Mouse (Mus musculus) midbrain, postnatal 0 days (tissue): ENCODE data around the gene Cnn2. TPM values are rescaled to one million over a fixed set of nuclear protein-coding genes. Genes with fewer than 3 reads are reported as not detected.

Source experiments
- ATAC-seq: fragments of 200-750 bp; cut with Nextera tagmentation; 2 replicates; pipeline ENCODE4 v1.8.0; 2017; ENCODE audit warnings: moderate number of reproducible peaks, mild to moderate bottlenecking, moderate TSS enrichment, moderate library complexity; ENCODE audit not compliant: low FRiP score
- DNase-seq: peaks from one replicate; pipeline ENCODE4 v3.0.0-alpha.2; 2015; ENCODE audit warnings: low spot score
- H3K27ac ChIP-seq: fragments of 300-500 bp; sonication (generic); 2 replicates; pipeline ENCODE4 v1.5.1; 2014; ENCODE audit warnings: low read depth, mild to moderate bottlenecking, low read length, mixed read lengths
- H3K27me3 ChIP-seq: fragments of 300-500 bp; sonication (generic); 2 replicates; pipeline ENCODE4 v1.6.1; 2014; ENCODE audit warnings: low read length, control low read depth, mixed read lengths; ENCODE audit not compliant: insufficient read depth
- H3K36me3 ChIP-seq: fragments of 300-500 bp; sonication (generic); 2 replicates; pipeline ENCODE4 v1.6.1; 2014; ENCODE audit warnings: low read length, control low read depth, mixed read lengths; ENCODE audit not compliant: insufficient read depth
- H3K4me1 ChIP-seq: fragments of 300-500 bp; sonication (generic); 2 replicates; pipeline ENCODE4 v1.6.1; 2014; ENCODE audit warnings: mild to moderate bottlenecking, control low read depth, antibody characterized with exemption, low read length, mixed read lengths; ENCODE audit not compliant: insufficient read depth
- H3K4me2 ChIP-seq: fragments of 300-500 bp; sonication (generic); 2 replicates; pipeline ENCODE4 v1.6.1; 2014; ENCODE audit warnings: low read depth, mild to moderate bottlenecking, low read length, mixed read lengths; ENCODE audit not compliant: poor library complexity, severe bottlenecking
- H3K4me3 ChIP-seq: fragments of 300-500 bp; sonication (generic); 2 replicates; pipeline ENCODE4 v1.5.1; 2014; ENCODE audit warnings: low read depth, mild to moderate bottlenecking, low read length, moderate library complexity
- H3K9ac ChIP-seq: fragments of 300-500 bp; sonication (generic); replicated peaks from 2 replicates; pipeline ENCODE4 v1.6.1; 2014; ENCODE audit warnings: mild to moderate bottlenecking, low read length, moderate library complexity, mixed read lengths; ENCODE audit not compliant: poor library complexity, severe bottlenecking
- H3K9me3 ChIP-seq: fragments of 300-500 bp; sonication (generic); 2 replicates; pipeline ENCODE4 v1.6.1; 2016; ENCODE audit warnings: low read length, control low read depth
- CTCF ChIP-seq: IDR thresholded peaks from 2 replicates; pipeline ENCODE4 v1.5.1; 2016; ENCODE audit warnings: antibody characterized with exemption, mild to moderate bottlenecking
- WGBS: fragments of 180-500 bp; shearing (Covaris S2); extraction: QIAGEN DNeasy Blood & Tissue Kit; methylation state at CpG from one replicate; pipeline ENCODE4 v1.1.7; 2014; 5-methylcytosine and 5-hydroxymethylcytosine counted together
- polyA plus RNA-seq: library from polyadenylated mRNA; unstranded; fragments of >200 nt; fragmentation: Nextera tagmentation; extraction: Ambion mirVana; gene quantifications from 2 replicates; pipeline ENCODE4 v1.2.1, GENCODE M21; 2015
- total RNA-seq: library from RNA; depleted of rRNA; stranded (reverse); fragments of >200 nt; gene quantifications from 2 replicates; pipeline ENCODE4 v1.2.3, GENCODE M21; 2014

The Cnn2 gene
- total and polyA plus RNA-seq, 2 experiments from 2014 or later = 12.6 to 19.5 TPM

DNA sequence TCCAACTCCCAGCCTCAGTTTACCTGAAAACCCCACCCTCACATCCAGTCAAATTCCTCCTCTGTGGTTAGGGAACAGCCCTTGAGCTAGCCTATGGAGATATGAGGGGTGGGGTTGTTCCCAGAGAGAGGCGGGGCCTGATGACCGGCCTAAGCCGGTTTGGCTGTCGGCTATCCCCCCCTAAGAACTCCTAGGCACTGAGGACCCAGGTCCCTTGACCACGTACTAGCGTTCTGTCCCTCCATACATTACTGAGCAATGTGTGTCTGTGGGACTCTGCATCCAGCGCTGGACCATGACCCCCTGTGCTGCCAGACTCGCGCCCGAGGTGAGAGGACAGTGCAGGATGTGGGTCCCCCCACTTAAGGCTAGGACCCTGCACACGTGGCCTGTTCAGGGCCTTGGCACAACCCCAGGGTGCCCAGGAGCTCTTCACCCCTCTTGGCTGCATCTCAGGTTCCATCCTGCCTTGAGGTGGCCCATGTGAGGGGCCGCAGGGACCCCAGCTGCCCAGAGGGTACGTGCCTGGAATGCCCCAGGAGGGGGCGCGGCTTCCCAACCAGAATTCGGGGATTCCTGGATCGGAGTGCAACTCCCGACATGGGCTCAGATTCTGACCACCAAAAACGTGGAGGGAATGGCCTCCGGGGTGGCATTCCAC, 31.2 kb downstream of the Cnn2 start:
- Histone ChIP-seq H3K27me3 (peaks cover 10% of the 10 kb centered on the region), H3K27ac (no peak overlapping the region), H3K9me3 (no peaks in the 10 kb centered on the region), H3K9ac (no peak overlapping the region), H3K36me3 (no peaks in the 10 kb centered on the region), H3K4me2 (no peak overlapping the region), H3K4me1 (no peaks in the 10 kb centered on the region), H3K4me3 (no peak overlapping the region)
- TF ChIP-seq CTCF = no peak
- DNase-seq (no peak), ATAC-seq (no peak)
- 9% methylated on average over 20 of the region's 20 CpGs for WGBS

DNA sequence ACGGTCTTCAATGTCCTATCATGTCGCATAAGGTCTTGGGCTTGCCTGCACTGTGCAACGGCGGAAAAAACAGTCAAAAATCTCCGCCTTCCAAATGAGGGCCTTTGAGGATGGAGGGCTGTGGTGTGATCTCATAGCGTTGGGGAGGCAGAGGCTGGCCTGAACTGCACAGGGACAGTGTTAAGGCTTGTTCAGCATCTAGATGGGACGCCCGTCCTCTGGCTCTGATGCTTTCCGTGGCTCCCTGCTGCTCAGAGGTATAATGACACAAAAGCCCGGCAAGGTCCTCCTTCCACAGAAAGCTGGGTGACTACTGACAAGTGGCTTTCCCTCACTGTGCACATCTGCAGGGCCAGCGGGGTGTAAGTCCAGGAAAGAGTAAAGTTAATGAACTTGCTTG, 31.8 kb downstream of the Cnn2 start:
- no peaks in the 10 kb centered on the region for H3K36me3 ChIP-seq
- H3K4me1 ChIP-seq = no peaks in the 10 kb centered on the region
- WGBS = 29% methylated on average over 11 of the region's 11 CpGs
- no peak for ATAC-seq
- no peak overlapping the region for H3K27ac ChIP-seq
- peaks cover 6% of the 10 kb centered on the region for H3K27me3 ChIP-seq
- no peak overlapping the region for H3K9ac ChIP-seq
- no peak overlapping the region for H3K4me3 ChIP-seq
- no peak for TF ChIP-seq CTCF
- no peak for DNase-seq
- H3K4me2 ChIP-seq = no peak overlapping the region
- no peaks in the 10 kb centered on the region for H3K9me3 ChIP-seq

DNA sequence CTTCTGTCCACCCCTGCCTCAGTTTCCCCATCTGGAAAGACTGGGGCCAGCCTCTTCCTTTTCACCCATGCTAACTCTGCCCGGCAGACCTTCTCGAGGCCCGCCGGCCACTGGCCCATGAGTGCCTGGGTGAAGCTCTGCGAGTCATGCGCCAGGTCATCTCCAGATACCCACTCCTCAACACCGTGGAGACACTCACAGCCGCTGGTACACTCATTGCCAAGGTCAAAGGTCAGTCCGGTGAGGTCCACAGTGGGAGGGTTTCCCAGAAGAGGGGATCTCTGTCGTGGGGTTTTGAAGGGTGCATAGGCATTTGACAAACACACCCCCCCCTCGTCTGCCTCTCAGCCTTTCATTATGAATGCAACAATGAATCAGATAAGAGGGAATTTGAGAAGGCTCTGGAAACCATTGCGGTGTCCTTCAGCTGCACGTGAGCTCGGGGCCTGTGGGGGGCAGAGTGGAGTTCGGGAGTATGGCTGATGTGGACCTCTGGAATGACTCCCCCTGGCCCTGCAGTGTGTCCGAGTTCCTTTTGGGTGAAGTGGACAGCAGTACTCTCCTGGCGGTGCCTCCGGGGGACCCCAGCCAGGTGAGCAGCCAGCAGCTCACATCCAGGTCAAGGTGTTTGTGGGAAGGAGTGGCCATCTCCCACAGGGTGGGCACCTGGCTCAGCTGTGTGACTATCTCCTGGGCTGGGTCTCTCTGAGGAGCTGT, 32.4 kb downstream of the Cnn2 start:
- Histone ChIP-seq H3K9ac (no peak overlapping the region), H3K36me3 (no peaks in the 10 kb centered on the region), H3K4me3 (no peak overlapping the region), H3K4me2 (no peak overlapping the region), H3K9me3 (no peaks in the 10 kb centered on the region), H3K27me3 (peaks cover 6% of the 10 kb centered on the region), H3K27ac (no peak overlapping the region), H3K4me1 (no peaks in the 10 kb centered on the region)
- ATAC-seq (no peak), DNase-seq (no peak)
- TF ChIP-seq CTCF = no peak
- 83% methylated on average over 18 of the region's 18 CpGs for WGBS

- no peak for DNase-seq
- no peak overlapping the region for H3K4me3 ChIP-seq
- H3K4me1 ChIP-seq = no peaks in the 10 kb centered on the region
- no peak overlapping the region for H3K9ac ChIP-seq
- no peaks in the 10 kb centered on the region for H3K36me3 ChIP-seq
- H3K4me2 ChIP-seq = no peak overlapping the region
- no peaks in the 10 kb centered on the region for H3K9me3 ChIP-seq
- TF ChIP-seq CTCF = no peak
- ATAC-seq = peak; percentile 17; the same call in 1 of the 2 replicates
- H3K27me3 ChIP-seq = peaks cover 6% of the 10 kb centered on the region
- WGBS = 93% methylated on average over 13 of the region's 13 CpGs
- no peak overlapping the region for H3K27ac ChIP-seq
Observed at GRCm38 (mm10) chr10:80021320-80021641, 32.9 kb downstream of the Cnn2 start.

DNA sequence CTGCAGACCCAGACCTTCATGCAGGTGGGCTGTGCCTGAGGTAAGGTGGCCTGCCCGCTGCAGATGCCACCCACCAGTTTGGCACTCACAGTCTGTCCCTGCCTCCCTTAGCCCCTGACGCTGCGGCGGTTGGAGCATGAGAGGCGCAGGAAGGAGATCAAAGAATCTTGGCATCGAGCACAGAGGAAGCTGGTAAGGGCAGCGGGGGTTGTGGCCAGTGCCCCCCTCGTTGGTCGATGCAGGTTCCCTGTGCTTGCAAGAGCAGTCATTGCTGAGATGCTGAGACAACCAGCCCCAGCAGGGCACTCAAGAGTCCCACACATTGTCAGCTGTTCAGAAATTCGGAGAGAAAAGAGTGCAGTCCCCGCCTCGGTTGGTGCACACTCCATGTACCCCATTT, 33.8 kb downstream of the Cnn2 start:
- 85% methylated on average over 12 of the region's 12 CpGs for WGBS
- Histone ChIP-seq H3K4me3 (no peak overlapping the region), H3K4me1 (no peaks in the 10 kb centered on the region), H3K27ac (no peak overlapping the region), H3K27me3 (peaks cover 6% of the 10 kb centered on the region), H3K9ac (no peak overlapping the region), H3K36me3 (no peaks in the 10 kb centered on the region), H3K4me2 (no peak overlapping the region), H3K9me3 (no peaks in the 10 kb centered on the region)
- TF ChIP-seq CTCF = no peak
- DNase-seq (no peak), ATAC-seq (no peak)

DNA sequence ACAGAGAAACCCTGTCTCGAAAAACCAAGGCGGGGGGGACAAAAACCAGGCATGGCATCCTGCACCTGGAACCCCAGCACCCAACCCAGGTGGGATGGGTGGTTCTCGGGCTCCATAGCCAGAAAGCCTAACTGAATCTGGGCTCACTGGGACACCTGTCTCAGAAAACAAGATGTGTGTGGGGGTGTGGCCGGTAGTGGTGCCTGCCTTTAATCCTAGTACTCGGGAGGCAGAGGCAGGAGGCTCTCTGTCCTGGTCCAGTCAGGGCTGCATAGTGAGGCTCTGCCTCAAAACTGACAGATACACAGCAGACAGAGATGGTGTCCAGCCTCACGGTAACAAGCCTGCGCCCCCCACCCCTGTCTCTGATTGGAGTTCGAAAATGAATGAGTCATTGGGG, 34.4 kb downstream of the Cnn2 start:
- Histone ChIP-seq H3K9ac (no peak overlapping the region), H3K9me3 (no peaks in the 10 kb centered on the region), H3K36me3 (no peaks in the 10 kb centered on the region), H3K27ac (no peak overlapping the region), H3K27me3 (peaks cover 6% of the 10 kb centered on the region), H3K4me1 (no peaks in the 10 kb centered on the region), H3K4me2 (no peak overlapping the region), H3K4me3 (no peak overlapping the region)
- WGBS = 95% methylated on average over 8 of the region's 8 CpGs
- DNase-seq (no peak), ATAC-seq (no peak)
- TF ChIP-seq CTCF = no peak
